Mouse (Mus musculus): ENCODE results near the gene Kcnq4.

DNA sequence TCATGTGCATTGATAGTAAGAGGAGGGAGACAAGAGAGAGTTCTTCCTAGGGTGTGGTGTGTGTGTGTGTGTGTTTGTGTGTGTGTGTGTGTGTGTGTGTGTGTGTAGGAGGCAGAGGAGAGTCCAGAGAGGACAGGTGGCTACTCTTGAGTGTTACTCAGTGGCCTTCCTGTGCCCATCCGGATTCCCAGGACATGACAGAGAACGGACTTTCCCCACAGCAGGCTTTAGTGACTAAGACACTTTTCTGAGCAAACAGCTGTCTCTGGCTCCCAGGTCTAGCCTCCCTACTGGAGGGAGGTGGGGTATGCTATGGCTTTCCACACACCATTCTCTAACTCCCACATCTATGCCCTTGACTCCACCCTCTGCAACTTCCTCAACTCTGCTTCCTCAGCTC, 1.2 kb upstream of the Kcnq4 start:
- TF ChIP-seq CTCF (IDR thresholded peaks at IDR 0.05; ENCODE audit: low read depth, low read length) (no peak), POLR2A (IDR thresholded peaks at IDR 0.05; ENCODE audit: borderline replicate concordance, low read depth, low read length) (no peak)

Measured in bone marrow macrophage, adult 2 months (primary cell).